8 mouse cellular contexts compared by ENCODE assay signal in the genomic region with DNA sequence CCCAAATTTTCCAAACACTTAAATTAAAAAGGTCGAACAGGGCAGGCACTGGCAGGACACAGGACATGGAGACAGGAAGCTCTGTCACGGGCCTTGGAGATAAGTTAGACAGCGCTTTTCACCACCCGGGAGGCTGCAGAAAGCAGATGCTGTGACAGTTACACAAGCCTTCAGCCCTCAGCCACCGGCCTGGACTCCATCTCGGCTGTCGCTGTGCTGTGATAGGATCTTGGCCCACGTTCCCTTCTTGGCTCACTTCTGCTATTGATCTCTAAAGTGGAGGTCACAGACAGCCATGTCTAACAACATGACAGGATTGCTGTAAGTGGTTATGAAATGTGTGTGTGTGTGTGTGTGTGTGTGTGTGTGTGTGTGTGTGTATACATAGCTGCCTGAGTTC.
DNase-seq lines count a peak whose midpoint lies in the region; ATAC-seq lines count a peak whose summit lies in the region.

No protein-coding gene starts in this region.

- H3K9me3 ChIP-seq in intestine, embryonic 16.5 days (ENCODE audit: control insufficient read depth, low read length) = no peaks in the 10 kb centered on the region

- H3K27me3 ChIP-seq in intestine, embryonic 16.5 days (replicated peaks; ENCODE audit: control insufficient read depth, insufficient read depth, low read length) = 0 out of 2 replicates have a peak, but pooled peaks cover 2% of the 10 kb centered on the region

- H3K4me1 ChIP-seq in intestine, embryonic 16.5 days (ENCODE audit: control insufficient read depth, insufficient read depth, low read length) = no peaks in the 10 kb centered on the region

- whole genome bisulfite sequencing in intestine, embryonic 16.5 days = 37% methylated on average over 8 of the region's 8 CpGs

- no peak overlapping the region for H3K9ac ChIP-seq in intestine, embryonic 16.5 days (ENCODE audit: low read depth, low read length)

- H3K4me3 ChIP-seq in intestine, embryonic 16.5 days (ENCODE audit: low read length) = no peak overlapping the region

- intact Hi-C loops in left cerebral cortex, postnatal 4 days (cut with DNase I) = no loop called here

- H3K27ac ChIP-seq in intestine, embryonic 16.5 days (ENCODE audit: low read length) = no peak overlapping the region

- peak; percentile 94 for ATAC-seq in granulocyte monocyte progenitor cell, adult 5-6 weeks (replicated peaks; ENCODE audit: poor library complexity, severe bottlenecking)
- peak; percentile 62 for ATAC-seq in intestine, embryonic 16.5 days

- H3K36me3 ChIP-seq in intestine, embryonic 16.5 days (ENCODE audit: control insufficient read depth, insufficient read depth, low read length) = no peaks in the 10 kb centered on the region

- no peak overlapping the region for H3K4me2 ChIP-seq in intestine, embryonic 16.5 days (ENCODE audit: low read depth, low read length)

- DNase-seq in adrenal gland, adult (ENCODE audit: inconsistent age in 2 of 2, low spot score in 1 of 2) = peak; percentile 20 to 57
- no peak for DNase-seq in adrenal gland, adult 18-20 months (ENCODE audit: low spot score in 2 of 2)
- peak; percentile 66 for DNase-seq in lung, postnatal 14 days
- no peak for DNase-seq in left cerebral cortex, postnatal 4 days
- DNase-seq in right cerebral cortex, postnatal 4 days = no peak
- no peak for DNase-seq in spleen, postnatal 14 days (ENCODE audit: low spot score in 2 of 2)

Comparison
In these comparisons a context has a peak if more than half of its experiments do, and no peak if none do; other contexts are left out.
1. DNase-seq: peak in adrenal gland, adult (2 of 2) and lung, postnatal 14 days (single experiment); none in adrenal gland, adult 18-20 months (0 of 2), left cerebral cortex, postnatal 4 days (single experiment), right cerebral cortex, postnatal 4 days (single experiment) and spleen, postnatal 14 days (0 of 2).